Mouse (Mus musculus): ENCODE measurements around the gene F12. TPM values are rescaled to one million over a fixed set of nuclear protein-coding genes. Genes with fewer than 3 reads are reported as not detected.
"Not testable (repeated sequence)": the region's sequence is repeated elsewhere in the genome, so short reads cannot be mapped to it uniquely, and the experiment has no call there.

Gene F12
- total RNA-seq, 2 experiments from 2014 or later, result not detected

GRCm38 (mm10) chr13:55451296-55451695, 24.7 kb upstream of the F12 start:
- no peak for DNase-seq
- intact Hi-C loops (cut with DNase I), result no loop called here

DNA sequence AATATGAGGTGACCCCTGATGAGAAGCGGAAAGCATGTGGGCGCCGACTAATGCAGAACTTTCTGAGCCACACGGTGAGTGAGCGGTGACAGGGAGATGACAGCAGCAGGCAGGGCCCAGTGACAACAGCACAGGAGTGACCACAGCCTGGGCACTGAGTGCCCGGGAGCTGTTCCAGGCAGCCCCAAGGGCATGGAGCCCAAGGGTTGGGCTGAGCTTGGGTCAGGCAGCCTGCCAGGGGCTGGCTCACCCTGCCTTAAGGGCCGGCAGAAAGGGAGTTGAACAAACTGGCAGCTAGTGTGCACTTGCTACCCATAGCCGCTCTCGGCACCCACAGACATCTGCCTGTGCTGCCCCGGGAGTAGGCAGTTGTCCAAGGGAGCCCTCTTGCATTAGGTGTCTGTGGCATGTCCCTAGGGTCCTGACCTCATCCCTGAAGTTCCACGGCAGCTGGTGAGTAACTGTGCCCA, 24.0 kb upstream of the F12 start:
- peak; percentile 80 to 83 for DNase-seq
- intact Hi-C loops (cut with DNase I), result no loop called here

GRCm38 (mm10) chr13:55449679-55450441, 23.3 kb upstream of the F12 start:
- intact Hi-C loops (cut with DNase I), result no loop called here
- peak in 1 of 2 experiments; percentile 4 for DNase-seq

DNA sequence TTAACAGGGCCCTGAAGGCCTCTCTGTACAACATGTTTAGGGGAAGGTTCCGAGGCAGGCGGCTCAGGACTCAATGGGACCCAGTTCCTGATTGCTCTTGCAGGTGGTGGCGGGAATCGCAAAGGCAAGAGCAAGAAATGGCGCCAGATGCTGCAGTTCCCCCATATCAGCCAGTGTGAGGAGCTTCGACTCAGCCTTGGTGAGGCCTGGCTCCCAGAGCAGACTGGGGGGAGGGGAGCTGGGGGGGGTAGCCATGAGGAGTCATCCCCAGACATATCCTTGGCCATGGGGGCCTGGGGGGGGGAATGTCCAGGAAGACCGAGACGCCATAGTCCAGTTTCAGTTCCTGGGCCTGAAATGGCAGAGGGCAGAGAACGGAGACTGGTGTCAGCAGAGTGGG, 22.6 kb upstream of the F12 start:
- intact Hi-C loops (cut with DNase I), result no loop called here
- peak in 1 of 2 experiments; percentile 4 for DNase-seq

DNA sequence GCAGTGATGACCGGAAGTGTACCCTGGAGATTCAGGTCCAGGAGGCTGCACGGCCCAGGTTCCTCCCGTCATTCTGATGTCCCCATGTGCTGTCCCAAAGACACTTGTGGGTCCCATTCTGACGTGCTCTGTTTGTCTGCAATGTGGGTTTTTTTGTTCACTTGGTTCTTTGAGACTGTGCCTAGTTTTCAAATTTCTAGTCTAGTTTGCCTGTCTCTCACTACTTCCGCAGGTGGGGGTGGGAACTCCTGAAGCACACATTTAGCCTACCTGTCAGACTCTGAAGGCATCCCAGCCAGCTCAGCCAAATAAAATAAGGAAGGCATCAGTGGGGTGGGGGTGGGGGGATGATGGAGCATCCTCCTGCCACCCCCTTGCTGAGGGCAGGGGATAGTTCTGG, 21.5 kb upstream of the F12 start:
- peak in 1 of 2 experiments; percentile 1 for DNase-seq
- intact Hi-C loops (cut with DNase I), result no loop called here

DNA sequence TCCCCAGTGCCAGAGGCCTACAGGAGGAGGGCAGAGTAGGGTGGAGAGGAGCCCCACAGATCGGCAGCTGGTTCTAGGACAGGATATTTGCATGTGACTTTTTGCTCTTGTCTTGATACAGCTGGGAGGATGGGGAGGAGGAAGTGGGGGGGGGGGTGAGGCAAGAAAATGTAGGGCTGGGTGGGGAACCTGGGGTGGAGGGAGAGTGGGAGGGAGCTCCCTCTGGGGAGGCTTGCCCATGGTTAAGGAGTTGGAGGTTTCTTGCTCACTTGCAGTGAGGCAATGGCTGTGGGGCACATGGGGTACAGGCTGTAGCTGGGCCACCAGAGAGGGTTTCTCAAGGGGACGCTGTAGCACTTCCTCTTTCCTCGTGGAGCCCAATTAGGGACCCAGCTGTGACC, 20.9 kb upstream of the F12 start:
- no peak for DNase-seq
- intact Hi-C loops (cut with DNase I), result no loop called here

GRCm38 (mm10) chr13:55446483-55447105, 20.0 kb upstream of the F12 start:
- intact Hi-C loops (cut with DNase I), result no loop called here
- DNase-seq, result peak in 1 of 2 experiments; percentile 4

DNA sequence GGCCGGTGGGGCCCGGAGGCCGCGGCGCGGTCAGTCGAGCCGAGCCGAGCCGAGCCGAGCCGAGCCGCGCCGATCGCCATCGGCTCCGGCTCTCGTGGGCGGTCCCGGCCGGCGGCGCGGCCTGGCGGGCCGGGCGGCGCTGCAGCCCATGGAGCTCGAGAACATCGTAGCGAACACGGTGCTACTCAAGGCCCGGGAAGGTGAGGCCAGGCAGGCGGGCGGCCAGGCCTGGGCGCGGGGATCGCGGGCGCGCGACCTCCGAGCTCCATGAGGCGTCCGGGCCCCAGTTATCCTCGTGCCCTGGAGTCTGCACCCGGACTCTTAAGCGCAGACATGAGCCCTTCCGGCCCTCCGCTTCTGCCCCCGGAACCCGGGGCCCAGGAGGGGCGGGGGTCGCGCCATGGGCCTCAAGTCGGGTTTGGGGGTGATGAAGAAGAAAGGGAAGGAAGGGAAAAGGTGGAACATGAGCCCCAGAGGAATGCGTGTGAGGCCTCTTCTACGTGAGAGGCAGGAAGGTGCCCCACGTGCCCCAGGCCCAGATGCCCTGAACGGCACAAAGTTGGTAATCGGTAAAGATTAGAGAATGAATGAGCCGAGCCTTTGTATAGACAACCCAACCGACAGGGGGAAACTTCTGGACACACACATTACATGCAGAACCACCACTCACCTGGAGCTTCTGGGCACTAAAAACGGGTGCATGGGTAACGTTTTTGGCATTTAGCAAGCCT, 18.9 kb upstream of the F12 start:
- DNase-seq, result peak; percentile 5 to 63
- intact Hi-C loops (cut with DNase I), result no loop called here

DNA sequence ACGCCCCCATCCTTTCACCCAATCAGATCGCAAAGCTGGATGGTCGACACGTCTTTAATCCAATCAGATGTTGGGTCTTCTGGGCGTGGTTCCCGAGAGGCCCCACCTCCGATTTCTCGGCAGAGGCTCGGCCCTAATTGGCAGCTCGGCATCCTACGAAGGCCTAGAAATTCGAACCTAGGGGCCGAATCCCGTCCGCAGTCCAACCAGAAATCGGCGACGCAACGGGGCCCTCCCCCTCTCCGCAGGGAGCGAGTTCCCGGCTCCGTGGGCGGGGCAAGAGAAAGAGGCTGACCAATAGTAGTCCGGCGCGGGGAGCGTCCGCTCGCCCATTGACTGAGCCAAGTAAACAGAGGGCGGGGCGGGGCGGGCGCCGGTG, 18.3 kb upstream of the F12 start, which contains the start of gene Grk6:
Grk6 (plus strand) TSS at position 136 of the 379 bp plus-strand sequence.
- intact Hi-C loops (cut with DNase I), result no loop called here
- DNase-seq, result peak; percentile 99

GRCm38 (mm10) chr13:55444286-55444936, 17.8 kb upstream of the F12 start:
- intact Hi-C loops (cut with DNase I), result no loop called here
- DNase-seq, result no peak

- intact Hi-C loops (cut with DNase I), result no loop called here
- DNase-seq, result no peak
These were observed 17.2 kb upstream of the F12 start for GRCm38 (mm10) chr13:55443799-55444285.

DNA sequence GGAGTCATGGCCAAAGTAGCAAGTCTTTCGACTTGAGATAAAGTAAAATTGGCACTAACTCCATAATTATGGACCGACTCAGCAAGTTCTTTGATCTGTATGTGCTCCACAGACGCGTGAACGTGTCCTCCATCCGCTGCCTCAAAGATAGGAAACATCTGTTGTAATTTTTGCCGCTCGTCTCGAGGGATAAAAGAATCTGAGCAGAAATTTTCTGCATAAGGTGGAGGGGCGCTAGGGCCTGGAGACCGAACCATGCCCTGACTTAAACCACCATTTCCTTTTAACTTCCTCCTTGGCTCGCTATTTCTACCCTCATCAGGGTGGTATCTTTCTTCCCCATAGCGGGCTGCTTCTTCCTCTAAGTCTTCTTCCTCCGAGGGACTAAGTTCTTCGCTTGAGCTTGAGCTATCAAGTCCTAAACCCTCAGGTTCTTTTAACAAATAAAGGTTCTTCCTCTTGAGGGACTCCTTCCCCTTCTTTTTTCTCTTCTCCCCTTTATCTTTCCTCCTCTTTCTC, 10.6 kb upstream of the F12 start:
- intact Hi-C loops (cut with DNase I), result not testable (repeated sequence)

DNA sequence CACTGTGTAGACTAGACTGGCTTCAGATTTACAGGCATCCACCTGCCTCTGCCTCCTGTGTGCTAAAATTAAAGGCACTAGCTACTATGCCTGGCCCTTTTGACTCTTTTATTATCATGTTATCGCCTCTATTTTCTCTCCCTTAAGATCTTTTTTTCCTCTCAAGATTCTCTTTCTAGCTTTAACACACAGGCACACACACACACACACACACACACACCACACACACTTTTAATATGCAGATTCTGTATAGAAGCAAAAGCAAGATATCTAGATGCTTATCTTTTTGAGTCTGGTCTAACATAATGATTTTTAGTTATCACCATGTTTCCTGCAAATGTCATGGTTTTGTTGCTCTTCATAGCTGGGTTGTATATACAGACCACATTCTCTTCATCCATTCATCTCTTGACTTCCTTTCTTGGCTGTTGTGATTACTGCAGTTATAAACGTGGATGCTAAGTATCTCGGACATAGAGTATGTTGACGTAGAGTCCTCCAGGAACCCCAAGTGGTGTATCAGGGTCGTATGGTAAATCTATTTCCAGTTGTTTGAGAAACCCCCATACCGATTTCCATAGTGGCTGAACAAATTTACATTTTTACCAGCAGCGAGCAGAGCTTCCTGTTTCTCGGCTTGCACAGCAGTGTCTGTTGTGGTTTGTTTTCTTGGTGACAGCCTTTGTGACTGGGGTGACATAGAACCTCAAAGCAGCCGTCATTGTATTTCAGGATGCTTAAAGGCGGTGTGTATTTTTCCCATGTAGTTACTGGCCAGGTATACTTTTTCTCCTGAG, 5.5 kb upstream of the F12 start:
- DNase-seq, result no peak
- intact Hi-C loops (cut with DNase I), result no loop called here

More for the DNA sequence above, 10.6 kb upstream of the F12 start:
- DNase-seq, result not testable (repeated sequence)

DNA sequence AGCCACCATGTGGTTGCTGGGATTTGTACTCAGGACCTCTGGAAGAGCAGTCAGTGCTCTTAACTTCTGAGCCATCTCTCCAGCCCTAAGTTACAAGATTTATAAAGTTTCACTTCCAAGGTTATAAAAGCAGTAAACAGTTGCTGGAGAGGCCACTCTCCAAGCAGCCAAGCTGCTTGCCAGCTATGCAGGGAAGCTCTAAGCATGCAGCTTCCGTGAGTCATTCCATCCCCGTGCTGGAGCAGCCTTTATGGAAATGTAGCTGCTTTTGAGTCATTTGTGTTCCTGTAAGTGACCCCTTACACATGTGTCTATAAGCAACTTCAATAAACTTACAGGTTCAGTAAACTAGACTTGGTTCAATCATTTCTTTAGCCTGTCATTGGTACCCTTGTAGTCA, 4.0 kb upstream of the F12 start:
- intact Hi-C loops (cut with DNase I), result no loop called here
- DNase-seq, result no peak

DNA sequence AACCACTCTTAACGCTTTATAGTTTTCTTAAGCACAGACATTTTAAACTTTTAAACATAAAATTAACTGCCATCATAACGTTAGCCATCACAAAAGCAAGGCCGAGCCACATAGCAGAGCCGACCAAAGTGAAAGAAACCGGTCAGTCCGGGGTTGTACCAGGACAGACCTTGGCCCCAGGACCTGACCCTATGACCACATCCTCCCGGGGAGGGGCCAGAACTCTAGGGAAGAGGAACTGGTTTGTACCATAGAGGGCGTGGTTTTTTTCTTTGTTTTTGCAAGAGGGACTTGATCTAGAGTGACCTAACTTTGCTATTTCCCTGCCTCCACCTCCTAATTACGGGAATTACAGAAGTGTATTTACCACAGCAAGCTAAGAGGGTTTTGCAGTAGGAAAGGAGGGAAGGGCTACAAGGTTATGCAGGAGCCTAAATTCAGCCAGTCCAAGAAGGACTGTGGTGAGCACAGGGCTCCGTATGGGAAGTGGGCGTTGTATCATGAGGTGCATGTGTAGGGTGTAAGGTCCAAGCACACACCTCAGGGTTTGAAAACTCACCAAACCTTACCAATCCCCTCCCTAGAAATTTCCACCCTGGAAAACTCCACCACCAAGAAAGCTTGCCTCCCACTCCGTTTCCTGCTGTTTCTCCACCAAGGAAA, 2.8 kb upstream of the F12 start:
- intact Hi-C loops (cut with DNase I), result no loop called here

DNA sequence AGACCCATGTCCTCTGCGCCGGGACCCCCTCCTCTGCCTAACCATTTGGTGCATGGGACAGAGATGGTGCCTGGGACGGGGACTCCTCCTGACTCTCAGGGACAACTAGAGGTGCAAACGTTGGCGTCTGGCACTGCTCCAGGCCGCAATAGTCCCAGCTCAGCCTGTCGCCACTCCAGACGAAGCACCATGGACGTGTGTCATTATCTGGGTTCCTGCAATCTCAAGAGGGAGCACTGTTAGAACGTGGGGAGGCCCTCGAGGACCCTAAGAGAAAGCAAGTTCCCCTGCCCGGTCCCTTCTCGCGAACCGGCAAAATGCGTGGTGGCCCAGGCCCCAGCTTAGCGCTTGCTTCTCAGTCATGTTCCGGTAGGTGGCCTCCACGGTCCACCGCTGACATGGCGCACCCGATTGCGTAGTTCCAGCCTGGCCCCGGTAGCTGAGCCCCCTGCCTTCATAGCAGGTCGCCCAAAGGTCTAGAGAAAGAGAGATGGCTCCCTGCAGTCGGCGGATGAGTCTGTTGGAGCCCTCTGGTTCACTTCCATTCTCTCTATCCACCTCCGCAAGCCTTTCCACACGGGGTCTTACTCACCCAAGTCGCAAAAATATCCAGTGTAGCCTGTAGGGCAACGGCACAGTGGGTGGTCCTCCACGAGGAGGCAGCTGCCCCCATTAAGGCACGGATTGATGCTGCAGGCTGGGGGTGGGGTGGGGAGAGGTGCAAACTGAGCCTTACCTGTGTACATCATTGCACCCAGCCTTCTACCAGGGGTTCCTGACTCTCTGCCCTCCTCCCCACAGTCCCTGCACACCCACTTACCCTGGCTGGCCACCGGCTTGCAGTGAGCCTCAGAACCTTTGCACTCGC, 5.4 kb downstream of the F12 start:
- DNase-seq, result peak; percentile 69 to 73
- intact Hi-C loops (cut with DNase I), result loop anchor here (1.0 kb wide), 1 partner anchor 48 kb away; no protein-coding TSS in a partner anchor

More for the DNA sequence above, 2.8 kb upstream of the F12 start:
- peak; percentile 53 to 69 for DNase-seq

DNA sequence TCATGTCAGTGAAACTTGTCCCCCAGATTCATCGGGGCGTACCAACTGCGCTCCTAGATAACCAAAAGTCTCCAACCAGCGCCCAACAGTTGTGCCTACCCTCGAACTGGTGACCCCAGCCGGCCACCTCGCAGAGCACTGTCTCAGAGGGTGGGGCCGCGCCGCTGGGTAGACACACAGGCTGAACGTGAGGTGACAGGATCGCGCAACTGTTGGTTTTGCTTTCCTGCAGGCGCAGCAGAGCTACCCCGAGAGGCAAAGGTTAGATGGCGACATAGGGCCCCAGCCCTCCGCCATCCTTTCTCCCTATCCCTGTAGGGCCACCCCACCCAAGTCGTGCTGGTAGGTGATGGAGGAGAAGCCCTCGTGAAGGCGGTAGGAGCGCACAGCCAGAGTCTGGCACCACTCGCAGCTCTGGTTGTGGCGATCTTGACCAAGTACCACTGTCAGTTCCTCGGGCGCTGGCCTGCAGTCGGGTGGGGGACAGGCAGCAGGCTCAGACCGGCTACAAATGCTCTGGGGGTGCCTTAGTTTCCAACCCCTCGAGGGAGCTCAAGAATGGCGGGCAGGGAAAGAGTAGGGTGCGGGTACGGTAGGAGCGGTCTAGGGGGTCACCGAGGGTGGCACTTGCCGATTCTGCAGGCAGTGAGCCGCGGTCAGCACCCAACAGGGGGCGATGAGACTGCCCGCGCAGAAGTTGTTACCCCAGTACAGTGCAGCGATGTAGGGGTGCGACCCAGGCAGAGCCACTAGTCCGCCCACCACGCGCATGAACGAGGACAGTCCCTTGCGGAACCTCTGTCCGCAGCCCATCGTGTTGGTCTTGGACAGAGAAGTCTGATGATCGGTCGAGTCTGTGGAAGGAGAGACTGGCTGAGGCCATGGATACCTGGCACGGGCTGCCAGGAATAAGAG, 6.3 kb downstream of the F12 start:
- intact Hi-C loops (cut with DNase I), result loop anchor here (1.0 kb wide), 1 partner anchor 49 kb away; no protein-coding TSS in a partner anchor
- no peak for DNase-seq
